Comparison of ENCODE assay signal across 21 mouse cellular contexts in the genomic region with DNA sequence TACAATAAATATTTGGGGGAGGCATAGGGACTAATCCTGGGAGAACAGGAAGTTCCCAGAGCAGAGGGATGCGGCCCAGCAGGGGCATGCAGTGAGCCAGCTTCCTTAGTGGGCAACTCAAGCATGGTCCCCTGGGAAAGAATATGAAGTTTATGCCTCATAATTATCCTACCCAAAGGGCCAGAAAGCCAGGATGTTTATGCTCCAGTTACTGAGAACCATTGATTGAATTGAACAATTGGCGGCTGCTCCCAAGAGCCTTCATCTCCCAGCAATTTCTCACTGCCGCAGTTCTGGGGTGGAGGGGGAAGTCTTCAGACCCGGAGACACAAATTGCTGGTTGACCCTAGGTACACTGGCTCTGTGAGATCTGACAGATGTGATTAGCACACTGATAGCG. TPM values are rescaled to one million over a fixed set of nuclear protein-coding genes. Genes with fewer than 3 reads are reported as not detected.
DNase-seq lines count a peak whose midpoint lies in the region; ATAC-seq and TF ChIP-seq lines count a peak whose summit lies in the region.
"Had no signal": no experiment of that assay in that cellular context is flagged by ENCODE, and none has a peak within 500 bp of the region (broad histone marks: within the 10 kb centered on the region; RNA-seq: fewer than 3 reads in every experiment).

No protein-coding gene starts in this region.

- no peak overlapping the region for H3K4me3 ChIP-seq in heart, adult 2 months
- no peak overlapping the region for H3K4me3 ChIP-seq in layer of hippocampus, adult 2 months
- H3K4me3 ChIP-seq in olfactory bulb, adult 2 months (ENCODE audit: insufficient read depth, low read depth, low read length): no peak overlapping the region
- H3K4me3 ChIP-seq in midbrain, embryonic 16.5 days (ENCODE audit: low read depth, low read length): no peak overlapping the region
- H3K4me3 ChIP-seq: embryonic facial prominence, embryonic 15.5 days; erythroblast, embryonic 14.5 days; forebrain, embryonic 15.5 days; heart, embryonic 13.5 days; hindbrain, embryonic 15.5 days had no signal

- H3K27ac ChIP-seq in heart, adult 2 months: peak overlapping the region; percentile 56
- H3K27ac ChIP-seq in layer of hippocampus, adult 2 months: peak overlapping the region; percentile 82
- peak overlapping the region; percentile 33; the same call in 1 of the 2 replicates for H3K27ac ChIP-seq in olfactory bulb, adult 2 months (ENCODE audit: insufficient read depth, low read depth, low read length)
- H3K27ac ChIP-seq in midbrain, embryonic 16.5 days (ENCODE audit: low read length): no peak overlapping the region
- H3K27ac ChIP-seq: embryonic facial prominence, embryonic 15.5 days; forebrain, embryonic 15.5 days; heart, embryonic 13.5 days; hindbrain, embryonic 15.5 days had no signal

- DNase-seq in heart, adult 2 months: no peak
- DNase-seq in heart, postnatal 25 days (ENCODE audit: low spot score): no peak
- DNase-seq in layer of hippocampus, adult 2 months (ENCODE audit: low spot score in 2 of 2): no peak
- DNase-seq in layer of hippocampus, postnatal 25 days (ENCODE audit: extremely low spot score in 1 of 2, low spot score in 1 of 2): no peak
- DNase-seq in embryo, embryonic 10.5 days (ENCODE audit: low spot score): no peak
- DNase-seq: adrenal gland, adult 8-10 months; adrenal gland, postnatal 36 days; cerebellum, adult 11 months; cerebellum, adult 9-10 months; cerebellum, postnatal 25 days; gastrocnemius, postnatal 25 days; heart, postnatal 4 days had no signal

- TF ChIP-seq CTCF in heart, adult 2 months (IDR thresholded peaks at IDR 0.05): no peak
- TF ChIP-seq CTCF in layer of hippocampus, adult 2 months (conservative IDR thresholded peaks at IDR 0.05): no peak
- TF ChIP-seq CTCF in olfactory bulb, adult 2 months (IDR thresholded peaks at IDR 0.05; ENCODE audit: insufficient read depth, low read depth, low read length): no peak

- H3K4me1 ChIP-seq in heart, adult 2 months (ENCODE audit: control insufficient read depth, insufficient read depth, low read length): peaks cover 14% of the 10 kb centered on the region
- H3K4me1 ChIP-seq in olfactory bulb, adult 2 months (ENCODE audit: control insufficient read depth, insufficient read depth, low read length): peaks cover 17% of the 10 kb centered on the region
- H3K4me1 ChIP-seq in midbrain, embryonic 16.5 days (ENCODE audit: control insufficient read depth, insufficient read depth, low read length): no peaks in the 10 kb centered on the region

- TF ChIP-seq EP300 in heart, adult 2 months (IDR thresholded peaks at IDR 0.05; ENCODE audit: insufficient read depth, low read depth, low read length): no peak

- H3K9ac ChIP-seq in heart, adult 2 months (ENCODE audit: low read depth, low read length): no peak overlapping the region
- H3K9ac ChIP-seq in midbrain, embryonic 16.5 days (ENCODE audit: low read depth, low read length): no peak overlapping the region
- H3K9ac ChIP-seq: embryonic facial prominence, embryonic 15.5 days; forebrain, embryonic 15.5 days; heart, embryonic 13.5 days; hindbrain, embryonic 15.5 days had no signal

- 69% methylated on average over 5 of the region's 5 CpGs for WGBS in heart, adult 2 months
- WGBS in olfactory bulb, adult 2 months: 62% methylated on average over 5 of the region's 5 CpGs
- 65% methylated on average over 5 of the region's 5 CpGs for WGBS in midbrain, embryonic 16.5 days

- H3K79me2 ChIP-seq in heart, adult 2 months (replicated peaks; ENCODE audit: control insufficient read depth, insufficient read depth, low read length): no peaks in the 10 kb centered on the region

- TF ChIP-seq POLR2A in heart, adult 2 months (IDR thresholded peaks at IDR 0.05; ENCODE audit: insufficient read depth, low read depth, low read length): no peak
- no peak for TF ChIP-seq POLR2A in olfactory bulb, adult 2 months (IDR thresholded peaks at IDR 0.05; ENCODE audit: insufficient read depth, low read depth, low read length)

- H3K36me3 ChIP-seq in heart, adult 2 months (ENCODE audit: control insufficient read depth, insufficient read depth, low read length): peaks cover 10% of the 10 kb centered on the region
- no peaks in the 10 kb centered on the region for H3K36me3 ChIP-seq in midbrain, embryonic 16.5 days (ENCODE audit: control insufficient read depth, insufficient read depth, low read length)
- H3K36me3 ChIP-seq: embryonic facial prominence, embryonic 15.5 days; forebrain, embryonic 15.5 days; heart, embryonic 13.5 days; hindbrain, embryonic 15.5 days had no signal

- no peak for ATAC-seq in midbrain, embryonic 16.5 days
- ATAC-seq: forebrain, embryonic 15.5 days; inflammation-experienced regulatory T-cells, adult 6 months; intestine, postnatal 0 days had no signal

- no peaks in the 10 kb centered on the region for H3K27me3 ChIP-seq in heart, adult 2 months (ENCODE audit: control insufficient read depth, insufficient read depth, low read length)
- no peaks in the 10 kb centered on the region for H3K27me3 ChIP-seq in midbrain, embryonic 16.5 days (ENCODE audit: control insufficient read depth, insufficient read depth, low read depth, low read length)
- H3K27me3 ChIP-seq: embryonic facial prominence, embryonic 15.5 days; forebrain, embryonic 15.5 days; hindbrain, embryonic 15.5 days had no signal

- H3K9me3 ChIP-seq in midbrain, embryonic 16.5 days (replicated peaks; ENCODE audit: control insufficient read depth, low read length, poor library complexity, severe bottlenecking): no peaks in the 10 kb centered on the region
- H3K9me3 ChIP-seq: embryonic facial prominence, embryonic 15.5 days; forebrain, embryonic 15.5 days; heart, embryonic 13.5 days; hindbrain, embryonic 15.5 days had no signal

- no peak overlapping the region for H3K4me2 ChIP-seq in midbrain, embryonic 16.5 days (ENCODE audit: low read length)
- H3K4me2 ChIP-seq: embryonic facial prominence, embryonic 15.5 days; forebrain, embryonic 15.5 days; heart, embryonic 13.5 days; hindbrain, embryonic 15.5 days had no signal

- intact Hi-C loops in heart, adult 2 months (cut with DNase I): no loop called here
- intact Hi-C loops in heart, postnatal 25 days (cut with DNase I): no loop called here

RNA-seq across cellular contexts. Expression of a gene that starts 50.9 kb away (rescaled TPM):
- 10 to 100 TPM in 1 of 2 experiments, 1 to 10 TPM in 1; 7.2 to 26.7 TPM for total RNA-seq in heart, adult 2 months (2021)
- 6.6 and 17.1 TPM in 2 replicates for polyA plus RNA-seq in heart, adult 2 months (2012; rRNA removed)
- 10 to 100 TPM in 1 of 2 experiments, 1 to 10 TPM in 1; 3.4 to 23.9 TPM for total RNA-seq in heart, postnatal 25 days (2021)
- 10 to 100 TPM; 34.9 to 40.3 TPM for total RNA-seq in layer of hippocampus, adult 2 months (2021)
- 10 to 100 TPM; 31.1 to 32.0 TPM for total RNA-seq in layer of hippocampus, postnatal 25 days (2021)
- not detected in 2 replicates for polyA plus RNA-seq in olfactory bulb, adult 2 months (2012; ENCODE audit: insufficient read depth, insufficient read length, low replicate concordance, missing spikeins)
- 21.0 and 22.8 TPM in 2 replicates for polyA plus RNA-seq in midbrain, embryonic 16.5 days (2015; fragmentation: Nextera tagmentation; extraction: Ambion mirVana)
